Mouse (Mus musculus) kidney, adult 18-20 months (tissue): ENCODE data around the gene Lims1.
A peak's percentile ranks its signal among the peaks of the same experiment; 100 is the strongest.
"Not testable (repeated sequence)": the region's sequence is repeated elsewhere in the genome, so short reads cannot be mapped to it uniquely, and the experiment has no call there.

Experiments
- DNase-seq: peaks from one replicate; pipeline ENCODE4 v3.0.0; 2021

Lims1 gene

GRCm38 (mm10) chr10:58323028-58323991, at the start of gene Lims1:
Lims1 (plus strand) TSS chr10:58323466.
- DNase-seq = peak; percentile 99

GRCm38 (mm10) chr10:58282238-58282637, 41.0 kb upstream of the Lims1 start:
- DNase-seq = no peak

- DNase-seq = no peak
Measured at GRCm38 (mm10) chr10:58290742-58291141, 32.5 kb upstream of the Lims1 start.

GRCm38 (mm10) chr10:58294246-58294645, 29.0 kb upstream of the Lims1 start:
- DNase-seq = no peak

- no peak for DNase-seq
Measured at GRCm38 (mm10) chr10:58295605-58296004, 27.7 kb upstream of the Lims1 start.

GRCm38 (mm10) chr10:58304996-58305395, 18.3 kb upstream of the Lims1 start:
- no peak for DNase-seq

- DNase-seq = no peak
Measured at GRCm38 (mm10) chr10:58306897-58307296, 16.4 kb upstream of the Lims1 start.

- no peak for DNase-seq
Measured at GRCm38 (mm10) chr10:58310791-58311190, 12.5 kb upstream of the Lims1 start.

GRCm38 (mm10) chr10:58312887-58313286, 10.4 kb upstream of the Lims1 start:
- no peak for DNase-seq

GRCm38 (mm10) chr10:58320881-58321280, 2.4 kb upstream of the Lims1 start:
- no peak for DNase-seq

GRCm38 (mm10) chr10:58322361-58323027, 772 bp upstream of the Lims1 start:
- DNase-seq = no peak

GRCm38 (mm10) chr10:58326271-58326670, 3.0 kb downstream of the Lims1 start:
- no peak for DNase-seq

- not testable (repeated sequence) for DNase-seq
Measured at GRCm38 (mm10) chr10:58327836-58328235, 4.6 kb downstream of the Lims1 start.

GRCm38 (mm10) chr10:58328517-58329108, 5.3 kb downstream of the Lims1 start:
- DNase-seq = peak; percentile 53

- no peak for DNase-seq
Measured at GRCm38 (mm10) chr10:58330635-58331034, 7.4 kb downstream of the Lims1 start.

GRCm38 (mm10) chr10:58331741-58332140, 8.5 kb downstream of the Lims1 start:
- DNase-seq = no peak

- DNase-seq = no peak
Measured at GRCm38 (mm10) chr10:58333414-58333813, 10.1 kb downstream of the Lims1 start.

GRCm38 (mm10) chr10:58336156-58336555, 12.9 kb downstream of the Lims1 start:
- DNase-seq = no peak

GRCm38 (mm10) chr10:58337091-58337490, 13.8 kb downstream of the Lims1 start:
- DNase-seq = not testable (repeated sequence)

GRCm38 (mm10) chr10:58338590-58338989, 15.3 kb downstream of the Lims1 start:
- DNase-seq = no peak

- peak; percentile 16 for DNase-seq
Measured at GRCm38 (mm10) chr10:58341685-58342084, 18.4 kb downstream of the Lims1 start.

GRCm38 (mm10) chr10:58342199-58342598, 18.9 kb downstream of the Lims1 start:
- DNase-seq = no peak

GRCm38 (mm10) chr10:58343552-58343951, 20.3 kb downstream of the Lims1 start:
- no peak for DNase-seq

GRCm38 (mm10) chr10:58350600-58350999, 27.3 kb downstream of the Lims1 start:
- no peak for DNase-seq
